Mouse (Mus musculus) spleen, postnatal 10 days (tissue): ENCODE results near the gene Ece1.
"Not testable (repeated sequence)": the region's sequence is repeated elsewhere in the genome, so short reads cannot be mapped to it uniquely, and the experiment has no call there.

Experiments
- DNase-seq, 2 experiments: peaks; one replicate each; pipeline ENCODE4 v3.0.0; 2021 to 2022; ENCODE audit warnings: low spot score in 2 of 2

Gene Ece1

GRCm38 (mm10) chr4:137862019-137862418, at the start of gene Ece1:
Ece1 (plus strand) TSS chr4:137862237.
- peak; percentile 79 to 89 for DNase-seq

GRCm38 (mm10) chr4:137812946-137813708, 48.9 kb upstream of the Ece1 start:
- DNase-seq = no peak

- no peak for DNase-seq
Observed at GRCm38 (mm10) chr4:137814140-137814539, 47.9 kb upstream of the Ece1 start.

- no peak for DNase-seq
Observed at GRCm38 (mm10) chr4:137815473-137815872, 46.6 kb upstream of the Ece1 start.

- no peak for DNase-seq
Observed at GRCm38 (mm10) chr4:137816216-137816615, 45.8 kb upstream of the Ece1 start.

- DNase-seq = no peak
Observed at GRCm38 (mm10) chr4:137818341-137818740, 43.7 kb upstream of the Ece1 start.

GRCm38 (mm10) chr4:137819487-137819886, 42.5 kb upstream of the Ece1 start:
- DNase-seq = no peak

GRCm38 (mm10) chr4:137820721-137821120, 41.3 kb upstream of the Ece1 start:
- DNase-seq = no peak

- no peak for DNase-seq
Observed at GRCm38 (mm10) chr4:137822537-137822936, 39.5 kb upstream of the Ece1 start.

- DNase-seq = no peak
Observed at GRCm38 (mm10) chr4:137823542-137823941, 38.5 kb upstream of the Ece1 start.

- no peak for DNase-seq
Observed at GRCm38 (mm10) chr4:137824881-137825280, 37.2 kb upstream of the Ece1 start.

- no peak for DNase-seq
Observed at GRCm38 (mm10) chr4:137830380-137830779, 31.7 kb upstream of the Ece1 start.

- no peak for DNase-seq
Observed at GRCm38 (mm10) chr4:137831598-137831997, 30.4 kb upstream of the Ece1 start.

GRCm38 (mm10) chr4:137835624-137836337, 26.3 kb upstream of the Ece1 start:
- peak; percentile 29 to 73 for DNase-seq

- no peak for DNase-seq
Observed at GRCm38 (mm10) chr4:137836741-137837140, 25.3 kb upstream of the Ece1 start.

GRCm38 (mm10) chr4:137837792-137838191, 24.2 kb upstream of the Ece1 start:
- DNase-seq = no peak

- DNase-seq = no peak
Observed at GRCm38 (mm10) chr4:137838791-137839190, 23.2 kb upstream of the Ece1 start.

GRCm38 (mm10) chr4:137839452-137839851, 22.6 kb upstream of the Ece1 start:
- DNase-seq = no peak

GRCm38 (mm10) chr4:137844656-137845055, 17.4 kb upstream of the Ece1 start:
- peak; percentile 41 to 79 for DNase-seq

- DNase-seq = not testable (repeated sequence)
Observed at GRCm38 (mm10) chr4:137847651-137848050, 14.4 kb upstream of the Ece1 start.

- DNase-seq = no peak
Observed at GRCm38 (mm10) chr4:137850161-137850560, 11.9 kb upstream of the Ece1 start.

- DNase-seq = peak in 1 of 2 experiments; percentile 55
Observed at GRCm38 (mm10) chr4:137851484-137851883, 10.6 kb upstream of the Ece1 start.

GRCm38 (mm10) chr4:137853822-137854221, 8.2 kb upstream of the Ece1 start:
- no peak for DNase-seq
